Mouse (Mus musculus) hematopoietic stem cell, adult 5-6 weeks (primary cell): ENCODE measurements at regions not wholly inside any gene's neighbourhood (a gene's known extent, or its start where the extent isn't known, plus 50 kb on each side); places are given as distances from the start of the nearest gene placed in this dataset.

Experiments
- ATAC-seq, 2 experiments: fragments of 125-278 bp in 1 of 2; replicated peaks in 1 of 2; 2 replicates each; pipeline ENCODE4 v1.8.0; 2016 to 2017; ENCODE audit warnings: inconsistent platforms in 2 of 2, mild to moderate bottlenecking in 2 of 2, moderate number of reproducible peaks in 2 of 2, low read depth in 1 of 2, moderate TSS enrichment in 1 of 2; ENCODE audit not compliant: low FRiP score in 2 of 2, poor library complexity in 2 of 2, severe bottlenecking in 2 of 2, insufficient read depth in 1 of 2, low TSS enrichment in 1 of 2

GRCm38 (mm10) chr11:48605223-48605824 is 194.8 kb upstream of the Rack1 start:
- no peak for ATAC-seq

GRCm38 (mm10) chr11:48601096-48601495 is 199.0 kb upstream of the Rack1 start:
- ATAC-seq = no peak

- no peak for ATAC-seq
Measured at GRCm38 (mm10) chr11:48599573-48600127, 200.5 kb upstream of the Rack1 start.

GRCm38 (mm10) chr11:48599033-48599432 is 201.1 kb upstream of the Rack1 start:
- no peak for ATAC-seq

DNA sequence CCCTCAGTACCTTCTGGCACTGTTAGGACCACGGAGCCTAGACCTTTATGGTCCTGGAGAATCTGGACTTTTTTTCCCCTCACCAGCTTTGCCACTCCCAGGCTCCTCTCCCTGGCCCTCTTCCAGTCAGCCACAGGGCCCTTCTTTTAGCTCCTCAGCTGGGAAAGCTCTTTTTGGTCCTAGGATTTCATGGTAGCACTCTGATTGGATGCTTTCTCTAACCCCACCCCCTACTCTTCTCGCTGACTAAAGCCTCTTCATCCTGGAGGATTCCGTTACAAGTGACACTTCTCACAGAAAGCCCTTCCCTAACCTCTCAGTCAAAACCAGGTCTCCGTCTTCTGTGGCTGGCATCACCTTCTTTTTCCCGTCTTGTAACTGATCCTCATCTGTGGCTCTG is 205.7 kb upstream of the Rack1 start:
- no peak for ATAC-seq

DNA sequence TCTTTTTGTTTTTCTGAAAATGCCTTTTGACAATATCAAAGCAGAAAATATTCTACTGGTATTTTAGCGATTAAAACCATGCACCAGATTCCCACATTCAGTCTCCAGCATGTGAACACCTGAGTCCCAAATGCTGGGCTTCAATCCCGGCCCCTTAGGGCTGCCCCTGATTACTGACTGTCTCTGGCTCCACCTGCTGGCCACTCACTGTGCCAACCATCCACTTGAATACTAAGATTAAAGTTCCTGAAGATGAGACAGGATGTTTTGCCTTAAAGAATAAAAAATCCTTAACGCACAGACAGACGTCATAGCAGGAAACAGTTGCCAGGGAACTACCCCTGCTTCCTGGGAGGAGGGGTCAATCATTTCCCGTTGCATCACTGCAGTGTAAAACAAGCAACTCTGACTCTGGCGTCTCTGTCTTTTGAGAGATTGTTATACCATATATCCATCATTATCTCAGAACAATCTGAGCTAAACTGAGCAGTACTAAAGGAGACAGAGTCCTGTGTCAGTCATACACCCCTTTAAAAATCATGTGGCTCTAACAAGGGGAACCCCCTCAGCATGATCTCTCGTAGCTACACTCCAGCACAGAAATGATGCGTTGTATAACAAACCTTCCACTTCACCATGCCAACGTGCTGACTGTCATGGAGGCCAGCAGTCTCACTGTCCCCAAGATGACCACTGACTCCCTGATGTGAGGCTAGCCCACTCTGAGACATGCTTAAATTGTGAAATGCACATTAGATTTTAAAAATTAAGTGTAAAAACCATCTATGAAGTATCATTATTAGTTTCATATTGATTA is 211.1 kb upstream of the Rack1 start:
- ATAC-seq = peak in 1 of 2 experiments; percentile 56; a peak in 1 of 4 replicates

DNA sequence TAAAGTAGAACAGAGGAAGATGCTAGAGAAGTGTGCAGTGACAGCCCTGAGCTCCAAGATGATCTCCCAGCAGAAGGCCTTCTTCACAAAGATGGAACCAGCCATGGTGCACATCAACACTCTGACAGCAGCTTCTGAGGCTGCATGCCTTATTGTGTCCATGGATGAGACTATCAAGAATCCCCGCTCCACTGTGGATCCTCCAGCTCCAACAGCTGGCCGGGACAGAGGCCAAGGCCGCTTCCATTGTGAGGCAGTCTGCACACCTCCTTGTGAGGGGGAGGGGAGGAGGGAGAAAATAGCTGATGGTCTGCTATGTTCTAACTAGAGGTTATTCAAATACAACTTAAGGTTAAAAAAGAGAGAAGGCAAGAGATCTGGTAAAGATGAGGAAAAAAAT is 231.4 kb upstream of the Rack1 start:
- no peak for ATAC-seq

DNA sequence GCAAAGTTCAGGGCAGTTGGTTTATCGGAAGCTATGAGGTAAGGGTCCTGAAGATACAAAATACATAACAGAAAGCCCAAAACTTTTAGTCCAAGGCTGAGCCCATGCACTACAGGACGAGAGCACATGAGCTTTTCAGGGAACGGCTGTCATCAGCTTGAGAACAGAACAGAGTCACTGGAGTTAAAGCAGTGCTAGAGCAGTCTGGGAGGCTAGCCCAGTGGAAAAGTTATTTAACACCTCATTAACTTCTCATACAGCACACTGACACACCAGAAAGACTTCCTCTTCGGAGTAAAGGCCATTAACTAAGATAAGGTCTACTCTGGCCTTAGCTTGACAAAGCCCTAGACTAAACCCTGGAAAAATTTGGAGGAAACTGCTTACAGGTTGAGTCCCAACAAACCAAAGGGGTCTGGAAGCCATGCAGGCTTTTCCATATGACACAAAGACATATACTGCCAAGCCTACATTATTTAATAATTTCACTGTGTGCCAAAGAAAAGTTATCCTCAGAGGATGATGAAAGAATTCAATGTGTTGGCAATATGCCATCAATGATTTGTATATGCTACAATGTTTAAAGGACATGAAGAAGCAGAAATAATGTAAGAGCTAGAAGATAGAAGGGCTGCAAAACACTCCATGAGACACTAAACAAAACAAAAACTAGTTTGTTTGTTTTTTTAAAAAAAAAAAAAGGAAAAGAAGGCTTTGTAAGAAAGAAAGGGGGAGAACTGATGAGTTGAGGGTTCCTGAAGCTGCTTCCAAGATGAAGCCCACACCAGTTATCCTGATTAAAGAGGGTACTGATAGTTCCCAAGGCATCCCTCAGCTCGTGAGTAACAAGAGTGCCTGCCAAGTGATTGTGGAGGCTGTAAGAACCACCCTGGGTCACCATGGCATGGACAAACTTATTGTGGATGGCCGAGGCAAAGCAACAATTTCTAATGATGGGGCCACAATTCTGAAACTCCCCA is 232.3 kb upstream of the Rack1 start:
- no peak for ATAC-seq

DNA sequence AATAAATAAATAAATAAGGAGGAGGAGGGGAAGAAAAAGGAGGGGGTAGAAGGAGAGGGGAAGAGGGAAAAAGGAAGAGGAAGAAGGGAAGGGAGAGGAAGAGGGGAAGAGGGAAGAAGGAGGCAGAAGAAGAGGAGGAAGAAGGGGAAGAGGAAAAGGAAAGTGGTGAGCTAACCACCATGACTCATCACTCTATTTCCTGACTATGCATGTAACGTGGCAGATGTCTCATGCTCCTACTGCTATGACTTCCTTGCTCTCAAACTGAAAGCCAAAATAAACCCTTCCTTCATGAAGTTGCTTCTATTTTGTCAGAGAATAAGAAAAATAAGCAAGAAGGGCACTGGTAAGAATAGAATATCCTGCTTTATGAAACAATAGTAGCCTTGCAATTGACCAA is 242.1 kb upstream of the Rack1 start:
- ATAC-seq = no peak

DNA sequence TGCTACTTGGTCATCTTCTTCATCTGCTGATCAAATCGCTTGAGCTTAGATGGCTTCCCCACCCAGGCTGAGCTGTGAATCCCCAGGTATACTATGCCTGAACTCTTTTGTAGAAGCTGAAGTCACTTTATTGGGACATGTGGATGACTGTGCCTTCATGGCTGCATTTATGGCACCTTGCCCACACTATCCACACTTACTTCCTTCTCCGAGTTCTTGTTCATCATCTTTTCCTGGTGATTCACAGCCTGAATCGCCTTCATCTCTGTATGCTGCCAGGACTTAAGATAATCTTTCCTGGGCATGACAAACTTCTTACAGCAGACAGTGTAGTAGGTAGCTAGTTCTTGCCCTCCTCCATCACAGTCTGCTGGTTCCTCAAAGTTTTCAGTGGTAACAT is 248.1 kb upstream of the Rack1 start:
- ATAC-seq = no peak

GRCm38 (mm10) chr11:48551201-48551600 is 248.9 kb upstream of the Rack1 start:
- no peak for ATAC-seq

GRCm38 (mm10) chr11:48526316-48526715 is 273.8 kb upstream of the Rack1 start:
- no peak for ATAC-seq

DNA sequence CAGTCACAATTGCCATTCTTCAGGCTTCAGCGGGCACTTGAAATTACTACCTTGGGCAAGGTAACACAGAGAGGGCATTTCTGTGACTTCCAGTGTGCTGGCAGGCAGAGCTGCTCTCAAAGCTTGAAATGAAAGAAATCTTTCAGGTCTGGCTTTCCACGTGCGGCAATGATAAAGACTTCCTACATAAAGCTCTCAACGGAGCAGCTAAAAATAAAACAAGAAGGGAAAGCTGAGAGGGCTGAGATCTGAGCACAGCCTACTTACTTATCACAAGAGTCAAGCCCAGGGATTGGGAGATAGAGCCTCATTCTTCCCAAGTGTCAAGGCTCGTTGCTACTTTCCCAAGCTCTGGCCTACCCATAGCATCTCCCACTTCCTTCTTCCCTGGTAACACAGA is 274.6 kb upstream of the Rack1 start:
- ATAC-seq = no peak

DNA sequence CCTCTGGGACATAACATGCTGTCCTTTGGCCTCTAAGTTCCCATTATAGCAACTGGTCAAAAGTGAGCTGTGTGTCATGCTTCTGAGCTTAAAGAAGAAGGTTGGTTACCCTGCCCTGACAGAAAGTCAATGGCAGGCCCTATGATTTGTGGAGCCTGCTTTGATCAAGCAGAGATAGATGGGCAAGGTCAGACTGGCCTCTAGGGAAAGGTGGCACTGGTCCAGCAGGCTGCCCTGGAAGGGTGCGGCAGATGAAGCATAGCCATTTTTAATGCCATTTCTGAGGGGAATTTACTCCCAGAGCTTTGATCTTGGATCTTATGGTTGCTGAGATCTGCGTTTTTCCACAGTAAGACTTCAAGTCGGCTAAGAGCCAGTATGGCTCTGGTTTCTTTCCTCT is 293.2 kb upstream of the Rack1 start:
- no peak for ATAC-seq

- ATAC-seq = no peak
Measured at GRCm38 (mm10) chr11:48502011-48502806, 297.9 kb upstream of the Rack1 start.

GRCm38 (mm10) chr11:48499057-48499456 is 301.1 kb upstream of the Rack1 start:
- no peak for ATAC-seq

DNA sequence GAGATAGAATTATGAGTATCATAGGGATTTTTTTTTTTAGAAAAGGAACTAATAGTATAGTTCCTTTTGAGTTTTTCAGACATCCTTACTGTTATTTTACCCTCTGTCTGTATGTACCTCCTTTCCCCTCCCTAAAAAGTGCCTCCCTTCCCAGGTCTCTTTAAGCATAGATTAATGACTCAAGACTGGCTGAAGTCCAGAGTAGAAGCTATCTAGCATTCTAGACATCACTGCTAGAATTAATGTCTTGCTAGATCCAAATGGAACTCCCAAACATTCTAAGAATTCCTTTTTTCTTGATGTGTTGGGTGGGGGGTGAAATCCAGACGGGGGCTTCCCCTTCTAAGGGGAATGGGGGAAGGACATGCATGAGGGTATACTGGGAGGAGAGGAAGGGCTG is 311.8 kb upstream of the Rack1 start:
- no peak for ATAC-seq
